Mouse (Mus musculus): ENCODE measurements around the gene Pus7l.
"Not testable (repeated sequence)": the region's sequence is repeated elsewhere in the genome, so short reads cannot be mapped to it uniquely, and the experiment has no call there.

The Pus7l gene

DNA sequence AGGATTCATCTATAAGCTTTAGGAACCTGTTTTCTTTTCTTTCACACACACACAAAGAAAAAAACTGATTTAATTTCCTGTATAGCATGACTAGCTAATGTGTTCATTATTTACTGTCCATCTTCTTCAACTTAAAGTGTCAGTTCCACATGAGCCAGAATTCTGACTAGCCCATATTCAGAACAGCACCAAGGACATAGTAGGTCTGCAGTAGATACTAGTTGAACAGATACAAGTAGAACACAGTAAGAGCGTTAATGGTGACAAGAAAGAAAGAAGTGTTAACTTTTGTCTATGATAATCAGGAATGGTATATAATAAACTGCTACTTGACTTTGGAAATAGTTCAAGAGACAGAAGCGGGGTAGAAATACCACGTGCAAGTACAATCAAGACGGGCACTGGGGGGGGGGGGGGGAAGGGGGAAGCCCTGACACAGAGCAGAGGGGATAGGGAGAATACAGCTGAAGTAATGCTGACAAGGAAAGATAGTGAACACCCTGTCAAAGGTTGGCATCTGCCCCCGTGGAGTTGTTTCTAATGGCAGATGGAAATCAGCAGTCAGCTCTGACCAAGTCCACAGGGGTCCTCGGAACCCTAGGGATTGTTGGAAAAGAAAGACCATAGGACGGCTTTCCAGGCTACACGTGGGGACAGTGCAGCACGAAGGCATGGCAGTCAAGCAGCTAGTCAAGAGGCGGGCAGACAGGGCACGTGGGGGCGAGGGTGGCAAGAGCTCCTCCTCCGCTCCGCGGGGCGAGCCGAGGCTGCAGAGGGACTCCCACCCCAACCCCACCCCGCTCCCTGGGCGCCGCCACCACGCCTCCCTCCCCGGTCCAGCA lies 559 bp downstream of the Pus7l start:
- DNase-seq (ENCODE audit: low spot score), result no peak

DNA sequence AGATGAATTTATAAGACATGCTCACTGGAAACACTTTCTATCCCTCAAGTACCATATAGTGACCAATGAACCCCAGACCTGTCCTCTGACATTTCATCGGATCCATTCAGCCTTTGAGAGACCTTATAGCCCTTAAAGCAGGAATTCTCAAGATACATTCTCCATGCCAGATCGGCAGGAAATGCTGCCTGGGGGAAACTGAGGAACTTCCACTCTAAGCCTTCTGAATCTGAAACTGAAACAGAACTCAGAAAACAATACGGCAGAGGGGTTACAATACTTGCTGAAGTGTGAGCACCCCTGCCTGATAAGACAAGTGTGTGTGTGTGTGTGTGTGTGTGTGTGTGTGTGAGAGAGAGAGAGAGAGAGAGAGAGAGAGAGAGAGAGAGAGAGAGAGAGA lies 4.1 kb downstream of the Pus7l start:
- no peak for DNase-seq (ENCODE audit: low spot score)

DNA sequence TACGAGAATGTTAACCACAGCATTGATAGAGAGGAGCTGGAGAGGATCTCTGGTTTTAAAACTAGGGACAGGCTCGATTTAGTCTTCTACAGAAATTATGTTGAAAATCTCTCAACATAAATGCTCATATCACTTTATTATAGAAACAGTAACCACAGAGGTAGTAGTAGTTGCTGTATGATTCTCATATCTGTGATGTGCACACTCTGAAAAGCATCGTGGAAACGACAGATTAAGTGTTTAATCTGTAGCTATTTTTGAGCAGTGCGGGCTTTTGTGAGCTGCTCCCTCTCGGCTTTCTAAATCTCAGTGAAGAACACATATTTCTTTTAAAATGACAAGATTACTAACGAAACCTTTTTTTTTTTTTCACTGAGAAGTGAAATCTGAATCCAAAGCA lies 7.8 kb downstream of the Pus7l start:
- DNase-seq (ENCODE audit: low spot score), result no peak

DNA sequence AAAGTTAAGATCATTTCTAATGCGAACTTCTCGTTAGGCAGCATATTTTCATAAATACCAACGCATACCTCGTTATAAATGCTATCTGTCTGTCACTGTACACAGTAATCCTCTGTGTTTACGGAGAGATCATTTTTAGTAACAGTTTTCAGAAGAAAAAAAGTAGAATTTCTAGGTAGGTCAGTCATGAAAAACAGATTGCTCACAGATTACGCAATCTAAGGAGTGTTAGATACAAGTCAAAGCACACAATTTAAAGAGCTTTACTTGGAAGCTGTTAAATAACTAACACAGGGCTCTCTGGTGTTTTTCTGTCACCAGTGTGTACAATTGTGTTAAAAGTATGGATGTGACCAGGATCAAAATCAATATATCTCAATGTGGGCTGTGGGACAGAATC lies 10.4 kb downstream of the Pus7l start:
- DNase-seq (ENCODE audit: low spot score), result no peak

DNA sequence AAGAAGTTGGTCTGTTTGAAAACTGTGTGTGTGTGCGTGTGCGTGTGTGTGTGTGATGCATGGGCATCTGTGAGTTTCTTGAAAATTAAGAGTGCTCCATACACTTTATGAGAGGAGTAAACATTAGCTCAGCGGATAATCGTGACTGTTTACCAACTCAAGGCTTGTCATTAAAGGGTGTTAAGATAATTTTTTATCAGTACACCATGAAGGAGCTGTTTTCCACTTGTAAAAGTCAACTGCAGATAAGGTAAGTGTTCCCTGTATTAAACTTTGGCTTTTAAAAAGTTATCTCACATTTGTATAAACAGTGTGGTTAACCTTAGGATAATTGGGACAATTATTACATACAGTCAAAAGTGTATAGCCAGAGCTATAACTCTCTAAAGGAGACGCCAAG lies 11.0 kb downstream of the Pus7l start:
- DNase-seq (ENCODE audit: low spot score), result no peak

DNA sequence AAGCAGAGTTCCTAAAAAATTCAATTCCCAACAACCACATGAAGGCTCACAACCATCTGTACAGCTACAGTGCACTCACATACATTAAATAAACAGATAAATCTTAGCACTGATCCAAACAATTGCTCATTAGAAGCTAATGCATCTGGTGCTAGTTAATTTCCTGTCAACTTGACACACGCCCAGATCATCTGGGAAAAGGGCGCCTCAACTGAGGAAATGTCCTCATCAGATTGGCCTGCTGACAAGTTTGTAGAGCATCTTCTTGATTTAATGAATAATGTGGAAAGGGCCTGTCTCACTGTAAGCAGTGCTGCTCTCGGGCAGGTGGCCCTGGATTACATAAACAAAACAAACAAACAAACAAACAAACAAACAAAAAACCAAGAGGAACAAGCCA lies 12.8 kb downstream of the Pus7l start:
- no peak for DNase-seq (ENCODE audit: low spot score)

DNA sequence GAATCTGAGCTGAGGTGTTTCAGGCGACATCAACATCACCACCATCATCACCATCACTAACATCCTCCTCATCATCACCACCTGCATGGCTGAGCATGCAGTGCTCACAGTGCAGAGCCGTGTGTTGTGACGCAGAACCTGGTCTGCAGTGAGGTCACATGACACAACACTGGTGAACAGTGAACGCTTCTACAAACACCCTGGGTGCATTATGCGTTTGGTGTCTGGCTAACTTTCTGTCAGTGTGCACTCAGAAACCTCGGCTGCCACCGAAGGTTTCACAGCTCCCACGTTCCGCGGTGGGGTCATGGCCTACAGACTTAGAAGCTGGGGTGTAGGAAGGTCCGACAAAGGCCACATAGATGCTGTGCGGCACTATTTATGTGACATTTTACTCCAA lies 18.4 kb downstream of the Pus7l start:
- DNase-seq (ENCODE audit: low spot score), result no peak

DNA sequence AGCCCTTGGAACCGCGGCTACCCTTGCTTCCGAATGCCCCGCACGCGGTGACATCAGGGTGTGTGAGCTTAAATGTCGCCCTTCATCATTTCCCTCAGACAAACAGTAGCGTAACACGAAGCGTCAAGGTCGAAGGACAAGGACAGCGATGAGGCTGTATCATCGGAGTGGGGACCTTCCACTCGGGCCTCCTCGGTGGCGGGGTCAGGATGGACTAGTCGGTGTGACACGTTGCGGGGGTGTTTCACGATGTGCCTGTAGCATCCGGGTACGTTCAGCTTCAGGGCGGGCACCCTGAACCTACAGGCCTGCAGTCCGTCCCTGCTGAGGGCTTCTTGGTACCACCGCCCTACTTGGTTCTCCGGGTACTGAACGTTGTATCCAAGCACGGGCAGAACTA lies 20.1 kb downstream of the Pus7l start:
- DNase-seq (ENCODE audit: low spot score), result no peak

DNA sequence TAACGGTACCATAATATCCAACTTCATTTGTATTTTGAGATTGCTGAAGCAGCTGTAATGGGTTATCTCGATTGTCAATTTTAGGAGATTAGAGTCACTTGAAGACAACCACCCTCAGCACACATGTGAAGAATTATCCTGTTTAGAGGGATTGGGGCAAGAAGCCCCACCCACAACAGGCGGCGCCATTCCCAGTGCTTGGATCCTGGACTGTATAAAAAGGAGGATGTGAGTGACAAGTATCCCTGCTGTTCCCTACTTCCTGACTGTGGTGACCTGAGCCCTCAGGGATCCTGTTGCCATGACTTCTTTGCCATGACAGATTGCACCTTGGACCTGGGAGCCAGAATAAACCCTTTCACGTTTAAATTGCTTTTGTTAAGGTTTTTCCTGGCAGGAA lies 22.4 kb downstream of the Pus7l start:
- no peak for DNase-seq (ENCODE audit: low spot score)

DNA sequence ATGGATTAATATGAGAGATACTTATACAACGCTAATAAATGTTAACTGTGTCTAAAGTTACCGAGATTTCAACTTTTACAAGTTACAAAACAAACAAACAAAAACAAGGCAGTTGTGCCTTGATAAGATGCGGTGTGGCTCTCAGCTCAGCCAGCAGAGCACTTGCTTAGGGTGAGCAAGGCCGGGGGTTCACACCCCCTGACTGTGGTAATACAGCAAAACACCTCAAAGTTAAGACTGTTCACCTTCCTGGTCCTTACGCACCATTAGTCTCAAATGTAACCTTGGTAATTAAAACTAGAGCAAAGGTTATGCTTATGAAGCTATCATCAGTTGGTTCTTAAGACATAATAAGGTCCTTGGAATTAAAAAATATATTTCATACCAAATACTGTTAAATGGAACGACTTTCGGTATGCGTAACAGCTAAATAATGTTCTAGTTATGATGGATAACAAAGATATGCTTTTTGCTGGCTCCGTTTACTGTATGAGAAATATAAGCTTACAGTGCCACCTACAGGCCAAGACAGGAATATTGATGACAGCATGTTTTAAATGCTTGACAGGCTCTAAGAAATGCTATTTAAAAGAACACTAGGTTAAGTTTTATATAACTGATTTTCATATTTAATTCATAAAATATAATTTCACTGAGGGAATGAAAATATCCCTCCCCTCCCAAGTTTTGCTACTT lies 23.0 kb downstream of the Pus7l start:
- peak; percentile 52 for DNase-seq (ENCODE audit: low spot score)

DNA sequence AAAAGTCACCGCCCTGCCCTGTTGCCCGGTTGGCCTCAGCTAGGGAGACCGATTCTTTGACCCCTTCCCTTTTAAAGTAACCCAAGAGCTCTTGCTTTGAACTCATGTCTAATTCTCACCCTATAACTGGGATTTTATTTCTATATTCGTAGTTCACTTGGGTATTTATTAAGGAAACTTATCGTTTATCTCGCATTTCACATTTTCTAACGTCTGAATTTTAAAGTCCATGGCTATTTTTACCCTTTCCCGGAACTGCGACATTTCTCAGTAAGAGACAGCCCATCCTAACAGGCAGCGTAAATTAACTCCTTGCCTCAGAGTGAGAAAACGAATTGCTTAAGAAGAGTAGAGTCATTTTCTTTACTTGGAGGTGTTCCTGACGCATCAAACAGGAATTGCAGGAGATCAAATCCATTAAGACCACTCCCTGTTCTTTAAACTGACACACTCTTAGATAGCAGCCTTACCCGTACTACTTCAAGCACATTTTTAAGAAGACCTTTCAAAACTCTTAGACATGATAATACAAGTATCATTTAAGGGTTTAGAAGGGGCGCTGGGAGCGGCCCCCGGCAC lies 25.3 kb downstream of the Pus7l start:
- no peak for DNase-seq (ENCODE audit: low spot score)

DNA sequence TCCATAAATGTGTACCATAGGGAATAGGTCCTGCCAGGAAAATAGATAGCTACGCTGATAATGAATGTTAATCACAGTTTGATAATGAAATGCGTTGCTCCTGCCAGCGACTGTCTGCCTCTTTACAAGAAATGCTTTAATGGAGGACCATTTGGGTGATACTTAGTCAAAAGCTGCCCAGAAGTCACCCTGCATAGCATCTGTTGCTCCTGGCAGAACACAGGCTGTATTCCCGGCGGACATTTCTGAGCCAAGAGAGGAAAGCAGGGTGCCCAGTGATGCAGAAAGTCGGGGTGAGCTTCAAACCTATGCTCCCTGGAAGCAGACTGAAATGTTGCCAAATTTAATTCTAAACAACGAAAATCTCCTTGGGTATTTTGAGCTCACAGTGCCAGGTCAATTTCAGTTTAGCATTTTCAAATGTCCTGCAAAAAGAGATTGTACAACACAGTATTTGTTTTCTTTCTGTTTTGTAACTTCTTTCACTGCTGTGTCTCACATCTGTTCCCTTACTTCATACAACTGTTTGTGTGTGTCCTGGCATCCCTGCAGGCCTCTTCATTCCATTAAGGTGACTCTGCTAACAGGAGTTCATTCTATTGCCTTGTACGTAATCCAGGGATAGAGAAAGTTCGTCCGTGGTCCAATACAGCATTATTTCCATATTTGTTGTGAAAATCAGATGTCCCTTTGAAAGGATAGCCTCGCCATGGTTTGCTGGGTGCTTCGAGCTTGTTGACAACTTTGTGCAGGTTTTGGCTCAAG lies 39.7 kb downstream of the Pus7l start:
- DNase-seq (ENCODE audit: low spot score), result no peak

DNA sequence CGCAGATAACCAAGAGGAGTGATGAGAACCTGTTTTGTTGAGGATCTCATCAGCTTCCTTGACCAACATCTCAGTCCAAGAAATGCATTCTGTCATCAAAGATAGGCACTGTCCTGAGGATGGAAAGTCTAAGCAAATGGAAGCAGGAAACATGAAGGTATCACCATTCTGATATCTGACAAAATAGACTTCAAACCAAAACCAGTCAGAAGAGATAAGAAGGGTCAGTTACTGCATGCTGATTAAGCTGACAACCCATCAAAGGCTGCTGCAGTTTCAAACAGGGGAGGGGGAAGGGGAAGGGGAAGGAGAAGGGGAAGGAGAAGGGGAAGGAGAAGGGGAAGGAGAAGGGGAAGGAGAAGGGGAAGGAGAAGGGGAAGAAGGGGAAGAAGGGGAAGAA lies 44.1 kb downstream of the Pus7l start:
- no peak for DNase-seq (ENCODE audit: low spot score)

DNA sequence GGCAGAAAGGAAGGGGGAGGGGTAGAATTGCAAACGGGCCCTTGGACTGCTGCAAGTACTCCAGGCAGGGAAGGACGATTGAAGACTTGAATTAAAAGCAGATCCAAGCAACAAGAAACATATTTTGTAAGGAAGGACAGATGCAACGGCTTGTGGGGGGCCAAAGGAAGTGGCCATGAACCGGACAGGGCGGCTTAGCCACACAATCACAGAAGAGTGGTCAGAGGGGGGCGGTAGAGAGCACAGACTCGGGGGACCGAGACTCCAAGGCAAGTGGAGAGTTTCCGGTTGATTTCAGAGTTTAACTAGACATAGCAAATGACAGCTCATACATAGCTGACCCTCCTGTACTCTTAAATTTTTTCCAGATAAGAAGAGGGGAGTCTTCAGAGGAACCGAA lies 47.4 kb downstream of the Pus7l start:
- no peak for DNase-seq (ENCODE audit: low spot score)

DNA sequence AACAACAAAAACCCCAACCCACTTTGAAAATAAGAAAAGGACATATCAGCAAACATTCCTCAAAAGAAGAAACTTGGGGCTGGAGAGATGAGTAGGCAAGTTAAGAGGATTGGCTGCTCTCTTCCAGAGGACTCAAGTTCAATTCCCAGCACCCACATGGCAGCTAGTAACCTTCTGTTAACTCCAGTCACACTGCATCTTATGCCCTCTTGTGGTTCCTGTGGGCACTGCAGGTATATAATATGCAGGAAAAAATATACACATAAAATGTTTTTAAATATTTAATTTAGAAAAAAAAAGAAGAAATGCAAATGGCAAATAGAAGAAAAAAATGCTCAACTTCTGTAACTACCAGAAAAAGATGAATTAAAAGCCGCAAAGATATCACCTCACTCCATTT lies 48.9 kb downstream of the Pus7l start:
- DNase-seq (ENCODE audit: low spot score), result no peak

DNA sequence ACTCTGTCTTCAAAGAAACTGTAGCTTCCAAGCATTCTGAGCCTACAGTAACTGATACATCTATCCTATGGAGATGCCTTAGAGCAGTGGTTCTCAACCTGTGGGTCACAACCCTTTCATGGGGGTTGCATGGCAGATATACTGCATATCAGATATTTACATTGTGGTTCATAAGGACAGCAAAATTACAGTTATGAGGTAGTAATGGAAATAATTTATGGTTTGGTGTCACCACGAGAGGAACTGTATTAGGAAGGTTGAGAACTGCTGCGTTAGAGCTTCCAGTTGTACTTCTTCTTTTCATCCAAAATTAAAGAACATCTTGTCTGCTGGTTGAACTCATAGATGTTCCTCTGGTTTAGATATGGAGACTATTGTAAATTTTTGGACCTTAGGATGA lies 53.9 kb downstream of the Pus7l start:
- DNase-seq (ENCODE audit: low spot score), result no peak

DNA sequence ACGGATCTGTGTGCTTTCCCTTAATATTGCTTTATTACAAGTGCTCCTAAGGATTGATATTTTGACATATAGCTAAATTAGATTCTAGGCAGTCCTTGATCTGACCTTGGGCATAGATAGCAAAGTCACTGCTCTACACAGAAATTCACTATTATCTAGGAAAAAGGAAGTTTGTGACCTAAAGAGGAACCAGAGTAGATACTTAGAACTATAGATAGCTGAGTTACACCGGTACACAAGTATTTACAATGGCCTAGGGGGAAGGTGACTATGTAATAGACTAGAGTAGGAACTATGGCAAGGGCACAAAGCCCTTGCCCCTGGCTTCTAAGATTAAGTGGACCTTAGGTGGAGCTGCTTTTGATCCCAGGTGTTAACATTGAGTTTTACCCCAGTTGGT lies 55.3 kb downstream of the Pus7l start:
- not testable (repeated sequence) for DNase-seq (ENCODE audit: low spot score)

DNA sequence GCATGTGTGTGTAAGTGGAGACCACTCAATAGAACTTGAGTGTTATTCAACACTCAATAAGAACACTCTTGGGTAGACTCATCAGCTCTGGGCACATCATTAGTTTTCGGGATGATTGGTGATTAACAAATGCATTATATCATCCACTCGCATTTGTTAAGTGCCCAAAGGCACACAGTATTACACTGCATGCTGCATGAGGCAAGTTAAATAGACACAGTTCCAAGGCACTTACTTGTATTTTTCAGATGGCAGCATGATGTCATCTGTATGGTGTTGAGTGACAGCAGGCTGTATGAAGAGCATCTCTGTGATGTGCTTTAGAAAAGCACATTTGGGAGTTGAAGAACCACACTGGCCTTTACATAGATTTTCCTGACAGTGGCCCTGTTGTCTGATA lies 60.8 kb downstream of the Pus7l start:
- DNase-seq (ENCODE audit: low spot score), result no peak

DNA sequence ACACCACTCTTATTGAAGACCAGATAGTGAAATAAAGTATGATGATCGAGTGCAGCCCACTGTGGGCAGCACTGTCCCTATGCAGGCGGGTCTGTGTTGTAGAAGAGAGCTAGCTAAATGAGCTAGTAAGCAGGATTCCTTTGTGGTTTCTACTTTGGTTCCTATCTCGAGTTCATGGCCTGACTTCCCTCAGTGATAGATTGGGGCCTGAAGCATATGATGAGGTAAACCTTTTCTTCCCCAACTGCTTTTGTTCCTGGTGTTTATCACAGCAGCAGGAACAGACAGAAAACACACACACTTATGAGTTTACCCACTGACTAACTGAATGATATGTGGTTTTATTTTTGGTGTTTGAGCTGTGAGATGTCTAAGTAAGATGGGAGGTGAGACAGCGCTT lies 62.6 kb downstream of the Pus7l start:
- no peak for DNase-seq (ENCODE audit: low spot score)

DNA sequence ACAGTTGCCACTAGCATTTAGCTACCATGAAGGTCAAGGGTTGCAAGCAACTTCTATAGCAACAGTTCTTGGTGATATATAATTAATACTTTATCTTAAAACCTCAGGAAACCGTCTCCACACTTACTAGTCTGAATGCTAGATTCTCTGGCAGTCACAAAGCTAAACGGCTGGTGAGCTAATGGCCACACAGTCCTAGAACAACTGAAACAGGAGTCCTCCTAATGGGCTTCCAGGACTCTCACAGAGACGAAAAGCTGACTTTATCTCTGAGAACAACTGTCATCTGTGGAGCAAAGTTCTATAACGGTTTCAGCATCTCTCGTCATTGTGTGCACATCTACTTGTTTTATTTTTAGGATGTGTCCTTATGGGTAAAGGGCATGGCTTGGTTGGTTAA lies 63.1 kb downstream of the Pus7l start:
- no peak for DNase-seq (ENCODE audit: low spot score)

DNA sequence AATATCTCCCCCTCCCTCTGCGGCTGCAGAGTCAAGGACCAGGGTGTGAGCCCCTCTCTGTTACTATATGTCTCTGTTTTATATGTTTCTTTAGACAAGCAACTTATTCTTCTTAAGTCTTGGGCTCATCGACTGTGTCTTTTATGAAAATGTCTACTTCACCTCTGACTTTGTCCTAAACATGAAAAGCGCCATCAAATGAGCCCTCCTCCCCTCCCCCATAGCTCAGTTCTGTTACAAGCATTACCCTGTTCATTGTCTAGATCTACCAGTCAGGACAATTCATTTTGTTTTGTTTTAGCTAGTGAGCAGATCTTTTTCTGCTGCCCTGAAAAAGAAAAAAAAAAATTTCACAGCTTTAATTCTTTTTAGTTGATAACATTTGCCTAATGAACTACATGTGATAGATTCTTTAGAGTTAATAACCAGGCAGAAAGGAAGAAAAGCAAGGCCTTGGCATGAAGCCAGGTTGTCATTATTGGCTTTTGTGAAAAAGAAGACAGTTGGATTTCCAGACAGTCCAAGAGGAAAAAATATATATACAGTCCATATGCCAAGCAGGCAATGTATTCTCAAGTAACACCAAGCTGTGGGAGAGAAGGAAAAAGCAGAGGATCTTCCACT lies 63.7 kb downstream of the Pus7l start:
- no peak for DNase-seq (ENCODE audit: low spot score)

DNA sequence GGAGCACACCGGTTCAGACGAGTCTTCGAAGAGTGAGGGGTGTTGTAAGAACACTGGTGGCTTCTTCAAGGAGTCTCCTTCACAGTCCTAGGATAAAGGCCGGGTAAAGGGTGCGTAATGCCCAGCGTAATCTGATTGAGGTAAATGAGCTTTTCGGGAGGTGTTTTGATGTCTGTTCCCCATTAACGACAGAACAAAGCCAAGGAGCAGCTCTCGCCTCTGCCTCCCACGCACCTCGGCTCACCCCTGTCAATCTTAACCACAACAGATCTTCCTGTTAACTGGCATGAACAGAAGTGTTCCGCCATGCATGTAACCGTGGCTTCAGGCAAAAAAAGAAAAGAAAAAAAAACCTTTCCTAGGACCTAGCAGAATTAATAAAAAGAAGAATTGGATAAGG lies 64.6 kb downstream of the Pus7l start:
- no peak for DNase-seq (ENCODE audit: low spot score)
